Mouse (Mus musculus): ENCODE data around the gene Smad3. TPM values are rescaled to one million over a fixed set of nuclear protein-coding genes. Genes with fewer than 3 reads are reported as not detected.

The Smad3 gene
- polyA plus RNA-seq, 1 experiment = 30.2 TPM

DNA sequence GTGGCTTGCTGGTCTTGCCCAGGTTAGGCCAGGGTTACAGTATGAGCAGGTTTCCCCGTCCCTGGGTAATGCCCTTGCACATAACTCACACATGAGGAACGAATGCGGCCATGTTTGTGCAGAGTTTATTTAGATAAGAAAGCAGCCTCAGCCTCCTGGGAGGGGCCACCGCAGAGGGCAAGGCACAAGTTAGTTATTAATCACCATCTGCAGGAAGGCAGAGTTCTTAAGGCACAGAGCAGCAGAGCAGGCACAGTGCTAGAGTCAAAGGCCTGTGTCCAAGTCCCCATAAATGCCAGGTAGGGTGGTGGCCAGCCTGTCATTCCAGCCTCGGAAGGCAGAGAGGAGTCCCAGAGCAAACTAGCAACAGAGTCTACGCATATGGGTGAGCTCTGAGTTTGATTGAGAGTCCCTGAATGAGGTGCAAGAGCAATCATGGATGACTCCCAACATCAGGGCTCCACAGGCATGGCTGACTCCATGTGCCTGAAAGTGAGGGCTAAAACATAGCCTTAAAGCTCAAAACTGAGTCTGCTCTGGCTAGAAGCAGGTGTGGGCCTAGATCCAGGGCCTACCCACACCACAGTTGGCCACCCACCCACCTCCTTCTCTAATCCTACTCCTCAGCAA, 17.2 kb upstream of the Smad3 start:
- Histone ChIP-seq H3K27ac (ENCODE audit: insufficient read depth, low read length) (no peak overlapping the region), H3K36me3 (ENCODE audit: control insufficient read depth, insufficient read depth, low read length) (no peaks in the 10 kb centered on the region), H3K27me3 (ENCODE audit: control insufficient read depth, insufficient read depth, low read length) (no peaks in the 10 kb centered on the region), H3K4me1 (ENCODE audit: control insufficient read depth, insufficient read depth, insufficient read length) (no peaks in the 10 kb centered on the region), H3K4me3 (ENCODE audit: extremely low read depth, insufficient read depth, insufficient read length) (no peak overlapping the region)
- no peak for TF ChIP-seq CTCF (IDR thresholded peaks at IDR 0.05; ENCODE audit: extremely low read depth, insufficient read depth, insufficient read length, insufficient replicate concordance)
- no peak for TF ChIP-seq POLR2A (IDR thresholded peaks at IDR 0.05; ENCODE audit: low read depth, low read length)
- DNase-seq (ENCODE audit: low read depth in 1 of 2, low spot score in 2 of 2) = no peak
- 80% methylated on average over 6 of the region's 6 CpGs for WGBS

DNA sequence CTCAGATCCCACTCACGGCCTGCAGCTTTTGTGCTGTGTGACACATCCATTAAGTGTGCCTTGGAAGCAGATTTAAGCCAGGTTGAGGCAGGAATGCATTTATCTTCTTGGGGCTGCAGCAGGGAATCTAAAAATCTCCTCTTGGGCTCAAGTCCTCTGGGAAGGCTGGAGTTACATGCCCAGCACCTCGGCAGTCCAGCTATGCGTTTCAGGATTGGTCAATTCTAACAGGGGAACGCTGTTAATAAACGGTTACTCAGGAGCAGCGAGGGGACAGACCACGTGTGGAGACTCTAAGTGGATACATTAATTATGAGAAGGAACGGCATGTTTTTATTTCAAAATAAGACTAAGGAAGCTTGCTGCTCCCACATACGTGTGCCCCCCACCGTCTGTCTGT, 14.7 kb upstream of the Smad3 start:
- no peaks in the 10 kb centered on the region for H3K27me3 ChIP-seq (ENCODE audit: control insufficient read depth, insufficient read depth, low read length)
- no peak overlapping the region for H3K27ac ChIP-seq (ENCODE audit: insufficient read depth, low read length)
- no peak overlapping the region for H3K4me3 ChIP-seq (ENCODE audit: extremely low read depth, insufficient read depth, insufficient read length)
- H3K36me3 ChIP-seq (ENCODE audit: control insufficient read depth, insufficient read depth, low read length) = no peaks in the 10 kb centered on the region
- H3K4me1 ChIP-seq (ENCODE audit: control insufficient read depth, insufficient read depth, insufficient read length) = no peaks in the 10 kb centered on the region
- DNase-seq (ENCODE audit: low read depth in 1 of 2, low spot score in 2 of 2) = no peak
- 92% methylated on average over 10 of the region's 10 CpGs for WGBS
- TF ChIP-seq POLR2A (IDR thresholded peaks at IDR 0.05; ENCODE audit: low read depth, low read length) (no peak), CTCF (IDR thresholded peaks at IDR 0.05; ENCODE audit: extremely low read depth, insufficient read depth, insufficient read length, insufficient replicate concordance) (no peak)

DNA sequence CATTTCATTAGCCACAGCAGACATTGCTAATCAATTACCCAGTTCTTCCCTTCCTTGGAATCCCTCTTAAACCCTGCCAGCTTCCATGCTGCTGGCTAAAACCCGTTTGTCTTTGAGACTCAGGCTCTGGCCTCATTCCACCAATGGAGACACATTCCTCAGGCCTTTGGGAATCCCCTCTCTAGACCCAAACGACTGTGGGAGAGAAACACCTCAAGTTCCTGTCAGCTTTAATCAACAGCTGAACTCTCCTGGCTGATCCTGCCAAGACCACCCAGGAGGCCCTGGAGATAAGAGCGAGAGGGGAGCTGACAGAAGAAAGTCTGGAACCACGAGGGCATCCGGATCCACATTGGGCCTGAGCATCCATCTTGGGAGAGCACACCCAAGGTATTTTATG, 13.9 kb upstream of the Smad3 start:
- WGBS = 76% methylated on average over 5 of the region's 5 CpGs
- H3K4me1 ChIP-seq (ENCODE audit: control insufficient read depth, insufficient read depth, insufficient read length) = no peaks in the 10 kb centered on the region
- no peaks in the 10 kb centered on the region for H3K27me3 ChIP-seq (ENCODE audit: control insufficient read depth, insufficient read depth, low read length)
- no peak for TF ChIP-seq CTCF (IDR thresholded peaks at IDR 0.05; ENCODE audit: extremely low read depth, insufficient read depth, insufficient read length, insufficient replicate concordance)
- no peak for TF ChIP-seq POLR2A (IDR thresholded peaks at IDR 0.05; ENCODE audit: low read depth, low read length)
- DNase-seq (ENCODE audit: low read depth in 1 of 2, low spot score in 2 of 2) = no peak
- H3K27ac ChIP-seq (ENCODE audit: insufficient read depth, low read length) = no peak overlapping the region
- H3K4me3 ChIP-seq (ENCODE audit: extremely low read depth, insufficient read depth, insufficient read length) = no peak overlapping the region
- H3K36me3 ChIP-seq (ENCODE audit: control insufficient read depth, insufficient read depth, low read length) = no peaks in the 10 kb centered on the region

DNA sequence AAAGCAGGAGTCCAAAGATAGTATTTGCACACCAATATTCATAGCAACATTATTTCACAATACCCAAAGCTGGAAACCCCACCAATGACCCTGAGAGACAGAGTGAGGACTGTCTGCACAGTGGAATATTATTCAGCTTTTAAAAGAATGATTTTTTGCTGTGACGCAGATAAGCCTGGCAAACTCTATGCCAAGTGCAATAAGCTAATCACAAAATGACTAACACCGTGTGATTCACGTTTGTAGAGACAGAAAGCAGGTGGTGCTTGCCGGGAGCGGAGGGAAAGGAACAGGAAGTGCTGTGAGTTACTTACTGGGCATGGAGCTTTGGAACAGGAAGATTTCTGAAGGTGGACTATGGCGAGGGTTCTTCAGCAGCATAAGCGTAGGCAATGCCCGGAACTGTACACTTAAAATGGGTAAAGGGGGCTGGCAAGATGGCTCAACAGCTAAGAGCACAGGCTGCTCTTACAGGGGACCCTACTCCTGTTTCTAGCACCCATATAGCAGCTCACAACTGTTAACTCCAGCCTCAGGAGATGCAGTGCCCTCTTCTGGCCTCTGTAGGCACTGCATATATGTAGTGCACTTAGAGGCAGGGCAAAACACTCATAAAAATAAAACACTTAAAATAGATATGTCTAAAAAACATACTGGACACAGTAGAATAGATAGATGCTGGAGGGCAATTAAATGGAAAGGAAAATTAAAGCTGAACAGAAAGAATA, 3.7 kb upstream of the Smad3 start:
- no peak for DNase-seq (ENCODE audit: low read depth in 1 of 2, low spot score in 2 of 2)
- no peaks in the 10 kb centered on the region for H3K27me3 ChIP-seq (ENCODE audit: control insufficient read depth, insufficient read depth, low read length)
- H3K4me3 ChIP-seq (ENCODE audit: extremely low read depth, insufficient read depth, insufficient read length) = no peak overlapping the region
- H3K36me3 ChIP-seq (ENCODE audit: control insufficient read depth, insufficient read depth, low read length) = no peaks in the 10 kb centered on the region
- no peak overlapping the region for H3K27ac ChIP-seq (ENCODE audit: insufficient read depth, low read length)
- TF ChIP-seq POLR2A (IDR thresholded peaks at IDR 0.05; ENCODE audit: low read depth, low read length) (no peak), CTCF (IDR thresholded peaks at IDR 0.05; ENCODE audit: extremely low read depth, insufficient read depth, insufficient read length, insufficient replicate concordance) (peak; percentile 18; the same call in 1 of the 2 replicates)
- WGBS = 96% methylated on average over 8 of the region's 8 CpGs
- H3K4me1 ChIP-seq (ENCODE audit: control insufficient read depth, insufficient read depth, insufficient read length) = peaks cover 2% of the 10 kb centered on the region; the same call in 1 of the 2 replicates

DNA sequence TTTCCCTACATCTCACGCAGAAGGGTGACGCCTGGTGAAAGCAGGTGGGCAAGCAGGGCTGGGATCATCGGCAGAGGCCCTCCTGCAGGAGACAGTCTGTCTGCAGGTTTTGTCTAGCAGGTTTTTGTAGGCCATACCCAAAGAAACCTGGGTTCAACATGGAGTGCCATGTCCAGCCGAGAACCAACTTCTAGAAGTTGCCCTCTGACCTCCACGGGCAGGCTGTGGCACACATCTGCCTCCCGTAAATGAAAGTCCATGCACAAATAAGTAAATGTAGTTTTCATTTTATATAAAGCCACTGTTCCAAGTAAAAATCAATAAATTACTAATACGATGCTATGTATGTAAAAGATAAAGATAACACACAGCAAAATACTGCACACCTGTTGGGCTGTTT, 3.0 kb upstream of the Smad3 start:
- Histone ChIP-seq H3K4me3 (ENCODE audit: extremely low read depth, insufficient read depth, insufficient read length) (no peak overlapping the region), H3K4me1 (ENCODE audit: control insufficient read depth, insufficient read depth, insufficient read length) (peaks cover 2% of the 10 kb centered on the region; the same call in 1 of the 2 replicates), H3K27ac (ENCODE audit: insufficient read depth, low read length) (no peak overlapping the region), H3K27me3 (ENCODE audit: control insufficient read depth, insufficient read depth, low read length) (no peaks in the 10 kb centered on the region), H3K36me3 (ENCODE audit: control insufficient read depth, insufficient read depth, low read length) (no peaks in the 10 kb centered on the region)
- WGBS = 94% methylated on average over 7 of the region's 7 CpGs
- DNase-seq (ENCODE audit: low read depth in 1 of 2, low spot score in 2 of 2) = no peak
- TF ChIP-seq CTCF (IDR thresholded peaks at IDR 0.05; ENCODE audit: extremely low read depth, insufficient read depth, insufficient read length, insufficient replicate concordance) (no peak), POLR2A (IDR thresholded peaks at IDR 0.05; ENCODE audit: low read depth, low read length) (no peak)

DNA sequence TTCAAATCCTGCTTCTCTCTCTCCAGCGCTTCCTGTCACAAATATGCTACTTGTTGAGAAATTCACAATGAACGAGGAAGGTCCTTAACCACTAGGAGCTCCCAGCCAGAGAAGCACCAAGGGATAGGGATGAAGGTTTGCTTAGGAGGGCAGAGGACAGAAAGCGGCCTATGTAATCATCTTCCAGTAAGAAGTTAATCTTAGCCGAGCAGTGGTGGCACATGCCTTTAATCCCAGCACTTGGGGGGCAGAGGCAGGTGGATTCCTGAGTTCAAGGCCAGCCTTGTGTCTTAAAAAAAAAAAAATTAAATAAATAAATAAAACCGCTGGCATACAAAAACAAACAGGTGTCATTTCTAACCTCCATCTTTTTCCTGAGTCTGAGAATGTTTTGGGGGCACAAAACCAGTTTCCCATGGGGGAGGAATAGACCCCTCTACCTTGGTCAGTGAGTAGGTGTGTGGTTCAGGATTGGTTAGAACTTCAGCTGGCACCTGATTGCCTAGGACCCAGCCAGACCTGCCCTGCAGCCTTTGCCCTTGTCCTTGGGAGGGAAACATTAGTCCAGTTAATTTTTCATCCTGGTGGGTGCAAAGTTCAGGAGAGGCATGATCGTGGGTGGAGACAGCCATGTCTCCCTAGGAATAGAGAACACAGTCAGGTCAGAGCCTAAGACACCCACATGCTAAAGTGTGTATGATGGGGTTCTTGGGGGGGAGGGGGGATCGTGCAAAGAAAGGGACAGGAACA, 2.4 kb upstream of the Smad3 start:
- no peak for DNase-seq (ENCODE audit: low read depth in 1 of 2, low spot score in 2 of 2)
- 79% methylated on average over 7 of the region's 7 CpGs for WGBS

More for the DNA sequence above, 2.4 kb upstream of the Smad3 start:
- TF ChIP-seq POLR2A (IDR thresholded peaks at IDR 0.05; ENCODE audit: low read depth, low read length) (no peak), CTCF (IDR thresholded peaks at IDR 0.05; ENCODE audit: extremely low read depth, insufficient read depth, insufficient read length, insufficient replicate concordance) (no peak)
- Histone ChIP-seq H3K4me3 (ENCODE audit: extremely low read depth, insufficient read depth, insufficient read length) (no peak overlapping the region), H3K27ac (ENCODE audit: insufficient read depth, low read length) (no peak overlapping the region), H3K36me3 (ENCODE audit: control insufficient read depth, insufficient read depth, low read length) (no peaks in the 10 kb centered on the region), H3K27me3 (ENCODE audit: control insufficient read depth, insufficient read depth, low read length) (no peaks in the 10 kb centered on the region), H3K4me1 (ENCODE audit: control insufficient read depth, insufficient read depth, insufficient read length) (peaks cover 2% of the 10 kb centered on the region; the same call in 1 of the 2 replicates)

Measured in spleen, adult 2 months (tissue).